Mouse (Mus musculus) limb, embryonic 15.5 days (tissue): ENCODE data around the gene Scn7a. TPM values are rescaled to one million over a fixed set of nuclear protein-coding genes. Genes with fewer than 3 reads are reported as not detected.

Experiments
- ATAC-seq: fragments of 200-750 bp; cut with Nextera tagmentation; 2 replicates; pipeline ENCODE4 v1.8.0; 2017; ENCODE audit warnings: low read depth, moderate TSS enrichment; ENCODE audit not compliant: insufficient number of reproducible peaks, low FRiP score, low TSS enrichment
- H3K27ac ChIP-seq: fragments of 300-500 bp; sonication (generic); 2 replicates; pipeline ENCODE4 v1.5.1; 2015; ENCODE audit warnings: moderate library complexity, mild to moderate bottlenecking, inconsistent platforms
- H3K27me3 ChIP-seq: fragments of 300-500 bp; sonication (generic); 2 replicates; pipeline ENCODE4 v1.6.1; 2015; ENCODE audit warnings: inconsistent platforms
- H3K36me3 ChIP-seq: fragments of 300-500 bp; sonication (generic); 2 replicates; pipeline ENCODE4 v1.6.1; 2015; ENCODE audit warnings: inconsistent platforms
- H3K4me1 ChIP-seq: fragments of 300-500 bp; sonication (generic); 2 replicates; pipeline ENCODE4 v1.6.1; 2015; ENCODE audit warnings: inconsistent platforms
- H3K4me2 ChIP-seq: fragments of 300-500 bp; sonication (generic); 2 replicates; pipeline ENCODE4 v1.6.1; 2015; ENCODE audit warnings: mild to moderate bottlenecking, inconsistent platforms
- H3K4me3 ChIP-seq: fragments of 300-500 bp; sonication (generic); 2 replicates; pipeline ENCODE4 v1.5.1; 2015; ENCODE audit warnings: mild to moderate bottlenecking, inconsistent platforms
- H3K9ac ChIP-seq: fragments of 300-500 bp; sonication (generic); 2 replicates; pipeline ENCODE4 v1.6.1; 2015; ENCODE audit warnings: inconsistent platforms
- H3K9me3 ChIP-seq: fragments of 300-500 bp; sonication (generic); 2 replicates; pipeline ENCODE4 v1.6.1; 2016; ENCODE audit warnings: inconsistent platforms
- WGBS: fragments of 180-500 bp; shearing (Covaris S2); methylation state at CpG from one replicate; pipeline ENCODE4 v1.1.7; 2015; 5-methylcytosine and 5-hydroxymethylcytosine counted together
- polyA plus RNA-seq: library from polyadenylated mRNA; unstranded; fragments of >200 nt; fragmentation: Nextera tagmentation; extraction: Ambion mirVana; gene quantifications from 2 replicates; pipeline ENCODE4 v1.2.1, GENCODE M21; 2015

Gene Scn7a
- polyA plus RNA-seq, 1 experiment from 2014 or later: 0.18 TPM

GRCm38 (mm10) chr2:66726878-66727584 is 57.7 kb downstream of the Scn7a start:
- WGBS: 24% methylated on average over 2 of the region's 2 CpGs

GRCm38 (mm10) chr2:66712071-66712470 is 72.6 kb downstream of the Scn7a start:
- H3K4me3 ChIP-seq: no peak overlapping the region
- ATAC-seq: no peak
- no peak overlapping the region for H3K4me2 ChIP-seq
- no peaks in the 10 kb centered on the region for H3K4me1 ChIP-seq
- H3K27me3 ChIP-seq: no peaks in the 10 kb centered on the region
- no peak overlapping the region for H3K9ac ChIP-seq
- H3K36me3 ChIP-seq: no peaks in the 10 kb centered on the region
- no peak overlapping the region for H3K27ac ChIP-seq
- 78% methylated on average over 2 of the region's 2 CpGs for WGBS
- H3K9me3 ChIP-seq: no peaks in the 10 kb centered on the region

More at GRCm38 (mm10) chr2:66726878-66727584, 57.7 kb downstream of the Scn7a start:
- H3K4me3 ChIP-seq: no peak overlapping the region
- no peaks in the 10 kb centered on the region for H3K36me3 ChIP-seq
- no peak overlapping the region for H3K4me2 ChIP-seq
- no peaks in the 10 kb centered on the region for H3K27me3 ChIP-seq
- H3K4me1 ChIP-seq: no peaks in the 10 kb centered on the region
- H3K9ac ChIP-seq: no peak overlapping the region
- H3K27ac ChIP-seq: no peak overlapping the region
- H3K9me3 ChIP-seq: no peaks in the 10 kb centered on the region
- ATAC-seq: no peak

DNA sequence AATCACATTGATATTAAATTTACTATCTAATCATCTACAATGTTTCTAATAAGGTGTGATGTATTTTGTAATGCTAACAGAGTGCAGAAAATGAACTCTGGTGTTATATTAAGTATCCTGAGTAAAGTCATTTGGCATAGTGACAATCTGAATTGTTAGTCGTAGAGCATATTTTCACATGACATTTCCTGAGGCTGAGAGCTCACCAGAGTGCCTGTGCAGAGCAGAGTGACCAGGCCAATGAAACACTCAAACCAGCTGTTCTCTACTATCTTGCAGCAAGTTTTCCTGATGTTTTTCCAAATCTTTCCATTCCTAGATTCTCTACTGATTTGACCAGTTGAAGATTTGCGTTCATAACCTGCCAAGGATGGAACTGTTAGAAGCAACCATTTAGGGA is 92.4 kb downstream of the Scn7a start:
- 84% methylated on average over 2 of the region's 2 CpGs for WGBS
- ATAC-seq: no peak
- Histone ChIP-seq H3K4me3 (no peak overlapping the region), H3K27ac (no peak overlapping the region), H3K9ac (no peak overlapping the region), H3K4me2 (no peak overlapping the region), H3K9me3 (no peaks in the 10 kb centered on the region), H3K27me3 (no peaks in the 10 kb centered on the region), H3K4me1 (no peaks in the 10 kb centered on the region), H3K36me3 (no peaks in the 10 kb centered on the region)

DNA sequence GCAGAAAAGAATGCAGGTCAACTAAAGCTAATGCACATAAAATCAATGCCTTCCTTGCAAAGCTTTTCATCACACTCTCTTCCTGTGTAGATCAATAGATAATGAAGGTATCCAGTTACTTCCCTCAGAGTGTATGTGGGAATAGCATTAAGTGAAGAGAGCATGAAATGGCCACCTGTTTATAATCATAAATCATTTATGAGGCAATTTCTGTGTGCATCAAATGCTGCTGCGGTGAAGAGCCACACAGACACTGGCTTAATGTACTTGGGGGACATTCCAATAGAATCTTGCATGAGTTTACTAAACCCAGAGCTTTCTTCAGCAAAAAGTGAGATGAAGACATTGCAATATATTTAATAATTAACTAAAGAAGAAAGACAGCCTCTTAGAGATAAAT is 122.7 kb downstream of the Scn7a start:
- H3K27ac ChIP-seq: no peak overlapping the region
- H3K4me1 ChIP-seq: no peaks in the 10 kb centered on the region
- no peak for ATAC-seq
- no peaks in the 10 kb centered on the region for H3K27me3 ChIP-seq
- no peak overlapping the region for H3K9ac ChIP-seq
- no peak overlapping the region for H3K4me2 ChIP-seq
- H3K4me3 ChIP-seq: no peak overlapping the region
- WGBS: 67% methylated on average over 1 of the region's 1 CpGs
- no peaks in the 10 kb centered on the region for H3K9me3 ChIP-seq
- H3K36me3 ChIP-seq: no peaks in the 10 kb centered on the region

- peak; percentile 35; the same call in 1 of the 2 replicates for ATAC-seq
- no peaks in the 10 kb centered on the region for H3K9me3 ChIP-seq
- no peak overlapping the region for H3K9ac ChIP-seq
- H3K4me3 ChIP-seq: no peak overlapping the region
- no peaks in the 10 kb centered on the region for H3K4me1 ChIP-seq
- H3K36me3 ChIP-seq: no peaks in the 10 kb centered on the region
- H3K27ac ChIP-seq: no peak overlapping the region
- no peak overlapping the region for H3K4me2 ChIP-seq
- 92% methylated on average over 3 of the region's 3 CpGs for WGBS
- H3K27me3 ChIP-seq: no peaks in the 10 kb centered on the region
Measured at GRCm38 (mm10) chr2:66656430-66656829, 128.3 kb downstream of the Scn7a start.

GRCm38 (mm10) chr2:66655431-66655830 is 129.3 kb downstream of the Scn7a start:
- Histone ChIP-seq H3K9ac (no peak overlapping the region), H3K9me3 (no peaks in the 10 kb centered on the region)
- 59% methylated on average over 2 of the region's 2 CpGs for WGBS

GRCm38 (mm10) chr2:66644384-66644783 is 140.3 kb downstream of the Scn7a start:
- no peak for ATAC-seq
- Histone ChIP-seq H3K9me3 (no peaks in the 10 kb centered on the region), H3K27ac (no peak overlapping the region), H3K4me2 (no peak overlapping the region), H3K4me3 (no peak overlapping the region), H3K27me3 (no peaks in the 10 kb centered on the region), H3K4me1 (no peaks in the 10 kb centered on the region), H3K36me3 (no peaks in the 10 kb centered on the region), H3K9ac (no peak overlapping the region)
- 25% methylated on average over 5 of the region's 5 CpGs for WGBS

More at GRCm38 (mm10) chr2:66655431-66655830, 129.3 kb downstream of the Scn7a start:
- no peak overlapping the region for H3K27ac ChIP-seq
- ATAC-seq: 0 out of 2 replicates have a peak, but pooled peaks have one; percentile 30
- no peaks in the 10 kb centered on the region for H3K27me3 ChIP-seq
- no peak overlapping the region for H3K4me3 ChIP-seq
- H3K4me1 ChIP-seq: no peaks in the 10 kb centered on the region
- no peaks in the 10 kb centered on the region for H3K36me3 ChIP-seq
- no peak overlapping the region for H3K4me2 ChIP-seq

GRCm38 (mm10) chr2:66634580-66635359 is 149.9 kb downstream of the Scn7a start, which contains the start of gene Scn9a:
TSS of gene Scn9a (minus strand) at chr2:66634962.
- H3K9ac ChIP-seq: no peak within 1 kb of the TSS
- WGBS: 2% methylated on average over 29 of the region's 29 CpGs

GRCm38 (mm10) chr2:66632728-66633127 is 152.0 kb downstream of the Scn7a start:
- H3K4me3 ChIP-seq: no peak overlapping the region
- no peak for ATAC-seq
- peaks cover 10% of the 10 kb centered on the region; the same call in 1 of the 2 replicates for H3K27me3 ChIP-seq
- peaks cover 7% of the 10 kb centered on the region; the same call in 1 of the 2 replicates for H3K4me1 ChIP-seq
- no peaks in the 10 kb centered on the region for H3K36me3 ChIP-seq
- H3K9ac ChIP-seq: no peak overlapping the region
- no peaks in the 10 kb centered on the region for H3K9me3 ChIP-seq
- WGBS: 10% methylated on average over 5 of the region's 5 CpGs
- H3K4me2 ChIP-seq: no peak overlapping the region
- no peak overlapping the region for H3K27ac ChIP-seq

More at GRCm38 (mm10) chr2:66634580-66635359, 149.9 kb downstream of the Scn7a start, which contains the start of gene Scn9a:
- peak within 1 kb of the TSS; percentile 58 for H3K4me2 ChIP-seq
- H3K36me3 ChIP-seq: no peaks in the 10 kb centered on the region
- peak; percentile 52; the same call in 1 of the 2 replicates for ATAC-seq
- peaks cover 7% of the 10 kb centered on the region; the same call in 1 of the 2 replicates for H3K4me1 ChIP-seq
- H3K27me3 ChIP-seq: peaks cover 10% of the 10 kb centered on the region; the same call in 1 of the 2 replicates
- H3K4me3 ChIP-seq: peak within 1 kb of the TSS; percentile 33
- H3K27ac ChIP-seq: no peak within 1 kb of the TSS
- H3K9me3 ChIP-seq: no peaks in the 10 kb centered on the region

Other genes starting within 250 kb of the Scn7a start
- 0.31 and 0.36 TPM in 2 replicates for gene Scn9a, start 150.0 kb downstream of the Scn7a start, polyA plus RNA-seq